Mouse (Mus musculus): ENCODE results near the gene Hcar1.

The Hcar1 gene

DNA sequence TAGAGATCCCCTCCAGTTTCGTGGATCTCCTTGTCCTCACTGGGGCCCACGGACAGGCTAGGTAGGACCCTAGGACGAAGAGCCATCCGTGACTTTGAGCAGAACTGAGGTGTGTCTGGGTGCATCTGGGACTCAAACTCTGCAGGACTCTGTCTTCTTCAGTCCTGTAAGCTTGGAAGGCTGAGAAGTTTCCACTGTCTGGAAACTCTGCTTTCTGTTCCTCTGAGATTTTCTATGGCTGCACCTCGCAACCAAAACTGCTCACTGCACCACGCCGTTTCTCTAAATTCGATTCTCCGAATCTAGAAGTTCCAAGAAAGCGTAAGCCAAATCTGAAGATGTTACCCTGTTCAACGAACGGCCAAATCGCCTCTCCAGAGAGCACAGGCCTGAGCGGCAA lies 15.9 kb downstream of the Hcar1 start:
- no peak for DNase-seq (ENCODE audit: low read depth, low spot score)

DNA sequence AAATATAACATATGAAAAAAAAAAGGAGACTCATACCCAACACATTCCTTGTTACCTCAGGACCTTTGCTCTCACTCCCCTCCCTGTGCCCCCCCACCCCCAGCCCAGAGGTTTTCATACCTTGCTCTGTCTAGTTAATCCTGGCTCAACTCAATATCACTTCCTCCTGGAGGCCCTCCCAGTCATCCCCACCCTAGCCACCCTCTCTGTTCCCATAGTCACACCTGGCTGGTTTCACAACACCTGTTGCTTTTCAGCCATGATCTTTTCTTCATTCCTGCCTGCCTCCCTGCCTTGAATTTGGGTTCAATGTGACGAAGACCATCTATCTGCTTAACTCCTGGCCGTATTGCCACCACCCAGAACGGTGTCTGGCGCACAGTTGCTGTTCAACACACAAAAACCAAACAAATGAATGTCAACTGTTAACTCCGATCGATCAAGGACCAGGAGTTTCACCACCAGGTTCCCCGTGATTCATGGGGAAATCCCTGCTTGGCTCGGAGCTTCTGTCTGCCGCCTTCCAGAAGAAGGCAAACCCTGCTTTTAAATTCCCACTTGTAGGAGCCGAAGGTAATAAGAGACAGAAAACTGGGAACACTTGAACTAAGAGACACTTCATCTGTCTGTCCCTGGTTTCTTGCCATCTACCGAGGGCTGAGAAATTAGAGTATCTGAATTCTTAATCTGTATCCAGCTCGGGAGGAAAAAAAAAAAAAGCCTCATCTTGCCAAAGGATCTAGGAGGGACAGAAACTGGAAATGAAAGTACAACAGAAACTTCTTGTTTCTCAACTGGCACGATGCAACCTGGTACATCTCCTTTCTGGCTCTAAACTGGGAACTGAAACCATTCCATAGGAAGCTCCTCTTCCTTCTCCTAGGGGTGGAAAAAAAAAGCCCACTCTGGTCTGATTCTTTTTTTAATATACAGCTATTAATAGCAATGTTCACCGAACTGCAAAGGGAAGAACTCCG lies 17.2 kb downstream of the Hcar1 start:
- no peak for DNase-seq (ENCODE audit: low read depth, low spot score)

DNA sequence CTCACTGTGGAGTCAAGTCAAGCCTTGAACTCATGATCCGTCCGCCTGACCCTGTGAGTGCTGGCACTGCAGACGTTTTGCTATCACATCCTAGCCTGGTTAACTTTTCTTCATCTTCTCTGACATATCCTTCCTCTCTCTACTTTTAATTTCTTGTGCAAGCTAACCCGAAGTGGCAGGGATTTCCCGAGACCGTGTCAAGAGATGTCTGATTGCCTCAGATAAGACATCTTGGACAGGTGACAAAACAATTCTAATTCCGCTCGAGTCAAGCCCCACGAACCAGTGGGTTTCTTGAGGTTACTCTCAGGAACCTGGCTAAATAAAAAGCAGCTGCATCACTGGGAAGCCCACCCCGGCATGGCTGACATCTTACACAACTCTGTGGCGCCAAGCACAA lies 21.0 kb downstream of the Hcar1 start:
- DNase-seq (ENCODE audit: low read depth, low spot score): no peak

DNA sequence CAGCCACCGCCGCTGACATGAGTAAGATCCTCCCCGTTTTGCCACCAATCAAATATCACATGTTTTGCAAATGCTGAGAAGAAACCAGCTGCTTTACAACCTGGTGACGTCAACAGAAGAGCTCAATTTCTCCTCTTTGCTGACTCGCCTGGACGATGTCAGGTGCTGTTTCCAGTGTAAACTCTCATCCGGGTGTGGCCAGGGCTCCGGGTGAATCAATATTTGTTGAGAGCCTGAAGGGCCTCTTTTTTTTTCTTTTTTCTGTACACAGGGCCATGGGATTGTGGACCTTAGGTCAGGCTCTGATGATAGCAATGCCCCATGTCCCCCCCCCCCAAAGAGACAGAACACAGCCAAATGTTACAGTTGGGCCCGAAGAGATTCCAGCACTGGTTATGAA lies 25.3 kb downstream of the Hcar1 start:
- DNase-seq (ENCODE audit: low read depth, low spot score): no peak

DNA sequence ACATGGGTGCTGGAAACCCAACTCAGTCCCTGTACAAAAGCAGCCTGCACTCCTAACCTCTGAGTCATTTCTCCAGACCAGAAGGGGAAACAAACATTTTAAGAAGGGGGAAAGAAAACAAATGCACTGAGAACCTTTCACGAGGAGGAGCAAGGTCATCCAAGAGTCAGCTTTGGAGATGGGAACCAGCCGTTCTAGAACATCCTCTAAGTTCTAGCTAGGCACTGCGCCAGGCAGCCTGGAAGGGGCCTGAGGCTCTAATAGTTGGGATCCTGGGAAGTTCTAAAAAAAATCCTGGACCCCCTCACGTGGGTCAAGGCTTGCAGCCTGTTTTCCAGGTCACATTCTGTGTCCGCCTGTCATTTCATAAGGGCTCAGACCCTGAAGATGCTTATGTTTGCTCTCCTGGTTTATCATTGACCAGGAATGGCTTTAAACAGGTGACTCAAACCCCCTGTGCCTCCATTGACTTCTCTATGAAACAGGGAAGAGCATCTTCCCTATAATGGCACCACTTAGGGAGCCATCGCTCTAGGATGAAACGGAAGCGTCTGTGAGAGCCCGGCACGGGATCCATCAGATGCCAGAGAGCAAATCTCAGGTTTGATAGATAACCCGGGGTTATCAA lies 25.8 kb downstream of the Hcar1 start:
- DNase-seq (ENCODE audit: low read depth, low spot score): no peak

DNA sequence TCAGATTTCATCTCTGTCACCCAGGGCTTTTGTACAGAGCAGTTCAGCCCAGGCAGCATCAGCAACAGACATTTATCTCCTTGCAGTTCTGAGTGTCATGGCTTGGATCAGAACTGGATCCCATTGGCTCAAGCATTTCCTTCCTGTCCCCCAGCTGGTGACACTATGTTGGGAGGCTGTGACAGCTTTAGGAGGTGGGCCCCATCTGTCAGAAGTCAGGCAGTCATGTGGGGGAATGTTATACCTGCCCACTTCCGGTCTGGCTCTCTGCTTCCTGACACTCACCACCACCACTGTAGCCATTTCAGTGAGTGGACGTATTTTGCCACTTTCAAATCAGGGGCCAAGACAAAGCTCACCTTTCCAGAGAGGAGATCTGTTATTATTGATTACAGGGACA lies 28.4 kb downstream of the Hcar1 start:
- DNase-seq (ENCODE audit: low read depth, low spot score): no peak

DNA sequence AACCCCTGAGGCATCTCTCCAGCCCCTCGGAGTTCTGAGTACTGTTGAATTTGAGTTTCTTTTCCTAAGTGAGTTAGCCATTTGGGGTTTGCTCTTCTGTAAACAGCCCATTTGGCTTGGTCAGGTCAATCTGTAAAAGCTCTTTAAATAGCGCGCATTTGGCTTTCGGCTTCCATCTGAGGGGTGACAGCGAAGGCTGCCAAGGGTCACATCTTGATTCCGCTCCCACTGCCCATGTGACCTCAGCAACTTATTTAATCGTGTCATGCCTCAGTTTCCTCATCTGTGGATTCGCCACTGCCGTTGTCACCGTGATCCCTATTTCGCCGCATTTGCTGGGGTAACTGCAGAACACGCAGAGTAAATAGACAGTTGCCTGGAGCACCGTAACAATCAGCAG lies 35.5 kb downstream of the Hcar1 start:
- DNase-seq (ENCODE audit: low read depth, low spot score): no peak

DNA sequence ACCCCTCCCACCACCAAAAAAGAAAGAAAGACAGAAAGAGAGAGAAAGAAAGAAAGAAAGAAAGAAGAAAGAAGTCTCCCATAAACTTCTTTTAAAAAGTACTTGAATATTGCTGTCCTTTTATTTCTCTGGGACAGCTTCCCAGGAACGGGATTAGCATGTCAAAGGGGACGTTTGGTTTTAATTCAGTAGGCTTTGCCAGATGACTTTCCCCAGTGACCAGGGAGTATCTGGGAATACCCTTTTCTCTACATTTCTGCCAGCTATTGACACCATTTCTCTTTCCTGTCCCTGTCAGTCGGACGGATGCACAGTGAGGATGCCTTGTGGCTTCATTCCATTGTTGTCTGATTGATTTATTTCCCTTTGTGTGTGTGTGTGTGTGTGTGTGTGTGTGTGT lies 36.0 kb downstream of the Hcar1 start:
- no peak for DNase-seq (ENCODE audit: low read depth, low spot score)

DNA sequence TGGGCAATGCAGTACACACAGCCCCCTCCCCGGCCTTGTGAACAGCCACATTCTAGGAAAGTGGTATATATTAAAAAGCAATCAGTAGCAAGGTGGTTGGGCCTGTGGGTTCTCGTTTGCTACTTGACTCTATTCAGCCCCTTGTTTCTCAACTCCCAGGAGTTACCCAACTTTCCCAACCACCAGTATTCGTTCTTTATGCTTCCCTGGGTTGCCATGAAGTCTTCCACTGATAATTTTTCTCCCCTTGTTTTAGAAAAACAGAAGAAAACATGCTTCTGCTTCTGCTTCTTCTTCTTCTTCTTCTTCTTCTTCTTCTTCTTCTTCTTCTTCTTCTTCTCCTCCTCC lies 36.9 kb downstream of the Hcar1 start:
- DNase-seq (ENCODE audit: low read depth, low spot score): no peak

DNA sequence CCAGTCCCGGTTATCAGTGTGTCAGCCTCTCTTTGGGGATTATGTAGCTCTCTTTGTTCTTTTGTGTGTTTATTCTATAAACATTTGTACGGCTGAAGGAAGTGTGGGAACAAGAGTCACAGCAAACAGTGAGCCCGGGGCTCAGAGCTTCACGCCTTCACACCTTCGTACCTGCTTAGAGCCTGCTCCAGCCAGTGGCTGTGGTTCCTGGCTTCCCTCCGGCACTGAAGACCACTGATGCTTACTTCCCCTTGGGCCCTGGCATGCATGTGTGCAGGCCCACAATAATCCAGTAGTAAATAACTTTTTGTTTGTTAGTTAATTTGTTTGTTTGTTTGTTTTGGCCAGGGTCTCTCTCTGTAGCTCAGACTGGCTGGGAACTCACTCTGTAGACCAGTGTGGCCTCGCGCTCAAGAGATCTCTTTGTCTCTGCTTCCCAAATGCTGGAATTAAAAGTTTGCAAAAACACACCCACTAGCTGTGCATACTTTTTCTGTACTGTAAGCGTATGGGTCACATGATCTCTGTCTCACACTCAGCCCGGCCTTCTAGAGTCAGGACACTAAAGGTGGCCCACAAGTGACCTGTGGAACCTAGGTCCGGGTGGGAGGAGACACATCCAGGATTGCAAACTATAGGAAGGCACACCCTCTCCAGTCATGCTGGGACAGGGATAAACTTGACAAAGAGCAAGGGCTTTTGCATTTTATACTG lies 37.4 kb downstream of the Hcar1 start:
- DNase-seq (ENCODE audit: low read depth, low spot score): no peak

DNA sequence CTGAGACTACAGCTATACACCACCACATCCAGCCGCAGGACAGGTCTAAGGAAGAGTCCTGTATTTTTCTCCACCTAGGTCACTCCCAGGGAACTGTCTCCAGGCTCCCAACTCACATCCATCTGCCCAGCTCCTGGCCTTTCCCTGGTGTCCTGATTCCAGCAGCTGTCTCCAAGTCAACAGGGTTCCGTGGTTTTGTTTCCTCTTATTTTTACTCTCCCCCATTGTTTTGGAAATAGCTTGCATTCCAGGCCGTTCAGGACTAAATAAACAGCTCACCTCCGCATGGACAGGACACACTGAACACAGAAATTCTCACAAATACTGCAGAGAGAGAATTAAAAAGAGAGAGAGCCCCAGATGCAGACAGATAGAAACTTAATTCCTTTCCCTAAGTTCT lies 42.4 kb downstream of the Hcar1 start:
- peak; percentile 23 for DNase-seq (ENCODE audit: low read depth, low spot score)

DNA sequence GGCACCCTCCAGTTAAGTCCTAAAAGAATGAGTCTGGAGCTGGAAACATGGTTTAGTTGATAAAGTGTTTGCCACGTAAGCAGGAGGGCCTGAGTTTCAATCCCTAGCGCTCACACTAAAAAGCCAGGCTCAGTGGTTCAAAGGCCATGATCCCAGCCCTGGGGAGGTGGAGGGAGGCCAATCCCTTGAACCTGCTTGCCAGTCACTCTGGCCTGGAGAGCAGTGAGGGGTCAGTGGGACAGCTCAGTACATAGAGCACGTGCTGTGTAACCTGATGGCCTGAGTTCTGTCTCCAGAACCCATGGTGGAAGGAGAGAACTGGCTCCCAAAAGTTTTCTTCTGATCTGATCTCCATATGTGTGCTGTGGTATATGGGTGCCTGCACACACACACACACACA lies 45.0 kb downstream of the Hcar1 start:
- DNase-seq (ENCODE audit: low read depth, low spot score): no peak

DNA sequence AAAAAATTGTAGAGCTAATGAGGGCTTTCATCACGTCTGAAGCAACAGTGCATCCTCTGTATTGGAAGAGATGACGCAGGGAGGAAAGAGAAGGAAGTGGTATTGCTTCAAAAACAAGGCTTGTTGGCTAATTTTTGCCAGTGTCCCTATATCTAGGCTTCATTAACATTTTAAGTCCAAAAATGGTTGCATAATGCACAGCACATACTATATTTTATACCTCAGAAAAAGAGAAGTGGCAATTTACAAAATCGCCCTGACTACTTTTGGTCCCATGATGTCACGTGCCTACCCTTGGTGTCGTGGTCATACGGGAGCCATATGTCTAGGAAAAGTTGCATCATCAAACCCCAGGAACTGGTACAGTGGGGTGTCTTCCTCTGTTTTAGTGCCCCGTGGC lies 47.5 kb downstream of the Hcar1 start:
- no peak for DNase-seq (ENCODE audit: low read depth, low spot score)

DNA sequence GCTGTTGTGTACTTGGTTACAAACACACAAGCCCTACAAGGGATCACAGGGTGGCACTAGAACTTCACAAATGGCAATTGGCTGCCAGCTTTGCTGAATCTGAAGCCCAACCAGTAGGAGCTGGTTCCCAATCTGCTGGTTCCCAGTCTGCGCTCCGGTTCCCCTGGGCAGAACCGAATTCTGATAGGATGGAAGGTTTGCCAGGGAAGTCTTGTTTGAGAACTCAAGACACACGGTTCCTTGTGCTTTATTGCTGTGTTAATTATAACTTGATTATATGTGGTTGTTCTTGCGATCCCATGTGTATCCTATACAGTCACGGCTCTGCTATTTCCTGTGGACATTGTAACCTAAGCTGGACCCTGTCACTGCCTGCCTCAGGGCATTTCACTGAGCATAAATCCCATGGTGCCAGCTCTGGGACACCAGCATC lies 52.1 kb downstream of the Hcar1 start:
- DNase-seq (ENCODE audit: low read depth, low spot score): no peak
